Mouse (Mus musculus): Measurements from ENCODE around the gene Gm37419. TPM values are rescaled to one million over a fixed set of nuclear protein-coding genes. Genes with fewer than 3 reads are reported as not detected.

Gene Gm37419
- polyA plus RNA-seq, 1 experiment from 2014 or later, result not detected

DNA sequence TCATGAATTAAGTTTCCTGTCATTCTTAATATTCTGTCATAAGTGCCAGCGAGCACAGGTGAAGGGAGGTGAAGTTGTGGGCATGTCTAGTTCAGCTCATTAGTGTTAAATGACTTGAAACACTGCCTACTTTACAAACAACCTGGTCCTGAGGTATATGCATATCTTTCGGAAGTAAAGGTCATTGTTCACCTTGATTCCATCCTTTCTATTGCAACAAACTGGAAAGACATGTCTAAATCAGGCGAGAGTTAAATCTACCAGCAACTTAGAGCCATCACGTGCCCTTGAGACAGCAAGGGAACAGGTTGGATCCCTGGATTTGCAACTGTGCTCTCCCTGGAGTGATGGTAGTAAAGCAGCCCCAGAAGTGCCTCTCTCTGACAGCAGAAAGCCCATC, 34.3 kb downstream of the Gm37419 start:
- H3K4me1 ChIP-seq (ENCODE audit: control insufficient read depth, insufficient read depth, low read length), result no peaks in the 10 kb centered on the region
- ATAC-seq (replicated peaks; ENCODE audit: insufficient number of reproducible peaks, low FRiP score, low TSS enrichment), result no peak
- no peak overlapping the region for H3K4me3 ChIP-seq (ENCODE audit: low read depth, low read length)
- no peaks in the 10 kb centered on the region for H3K36me3 ChIP-seq (ENCODE audit: control insufficient read depth, insufficient read depth, low read length)
- H3K4me2 ChIP-seq, result no peak overlapping the region
- H3K9me3 ChIP-seq (replicated peaks; ENCODE audit: control insufficient read depth, low read length), result no peaks in the 10 kb centered on the region
- H3K27ac ChIP-seq (ENCODE audit: low read depth, low read length), result no peak overlapping the region
- no peaks in the 10 kb centered on the region for H3K27me3 ChIP-seq (ENCODE audit: control insufficient read depth, insufficient read depth, low read length)
- no peak overlapping the region for H3K9ac ChIP-seq (ENCODE audit: low read depth, low read length)
- WGBS (ENCODE audit: insufficient replicate concordance), result 87% methylated on average over 4 of the region's 4 CpGs

DNA sequence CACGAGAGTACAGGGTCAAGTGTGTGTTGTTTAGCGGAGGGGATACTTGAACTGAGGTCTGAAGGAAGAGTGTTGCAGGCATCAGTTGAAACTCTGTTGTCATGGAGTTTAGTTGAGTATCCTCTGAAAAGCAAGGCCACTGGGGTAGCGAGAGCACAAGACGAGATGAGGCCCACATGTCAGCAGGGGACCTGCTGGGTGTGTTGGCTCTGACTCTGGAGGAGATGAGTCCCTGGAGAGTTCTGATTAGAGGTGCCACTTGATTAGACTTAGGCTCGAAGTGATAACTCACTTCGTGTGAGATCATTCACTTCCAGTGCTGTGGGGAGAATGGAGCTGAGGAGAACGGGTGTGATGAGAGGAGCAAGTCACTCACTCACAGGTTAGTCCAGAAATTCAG, 37.2 kb downstream of the Gm37419 start:
- Histone ChIP-seq H3K4me1 (ENCODE audit: control insufficient read depth, insufficient read depth, low read length) (no peaks in the 10 kb centered on the region), H3K36me3 (ENCODE audit: control insufficient read depth, insufficient read depth, low read length) (no peaks in the 10 kb centered on the region), H3K27me3 (ENCODE audit: control insufficient read depth, insufficient read depth, low read length) (no peaks in the 10 kb centered on the region), H3K4me3 (ENCODE audit: low read depth, low read length) (no peak overlapping the region), H3K4me2 (no peak overlapping the region), H3K9ac (ENCODE audit: low read depth, low read length) (no peak overlapping the region), H3K27ac (ENCODE audit: low read depth, low read length) (no peak overlapping the region), H3K9me3 (replicated peaks; ENCODE audit: control insufficient read depth, low read length) (no peaks in the 10 kb centered on the region)
- 35% methylated on average over 7 of the region's 7 CpGs for WGBS (ENCODE audit: insufficient replicate concordance)
- no peak for ATAC-seq (replicated peaks; ENCODE audit: insufficient number of reproducible peaks, low FRiP score, low TSS enrichment)

DNA sequence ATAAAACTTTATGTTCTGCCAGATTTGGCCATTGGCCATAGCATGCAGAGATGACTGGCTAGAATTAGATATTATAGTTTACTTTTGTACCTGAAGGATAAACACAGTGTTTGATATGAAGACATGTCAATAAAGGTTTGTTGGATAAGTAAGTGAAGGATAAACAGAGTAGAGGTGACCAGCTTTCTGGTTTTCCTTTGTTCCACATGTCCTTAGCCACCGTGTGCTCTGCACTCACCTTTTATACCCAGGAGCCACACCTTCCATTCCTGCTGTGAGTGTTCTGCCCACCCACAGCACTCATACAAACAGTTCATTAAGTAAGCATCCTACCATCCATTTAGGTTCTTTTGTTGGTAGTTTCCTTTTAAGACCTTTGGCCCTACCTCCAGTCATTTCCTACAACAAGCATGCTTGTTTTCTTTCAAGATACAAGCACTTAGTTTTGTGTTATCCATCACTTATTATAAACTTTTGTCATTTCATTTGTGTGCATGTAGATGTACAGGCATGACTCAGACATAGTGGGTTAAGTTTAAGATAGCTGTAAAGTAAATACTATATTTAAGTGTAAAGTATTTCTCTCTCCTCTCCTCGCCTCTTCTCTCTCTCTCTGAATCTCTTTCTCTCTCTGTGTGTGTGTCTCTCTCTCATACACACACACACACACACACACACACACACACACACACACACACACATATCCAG, 41.8 kb downstream of the Gm37419 start:
- WGBS (ENCODE audit: insufficient replicate concordance), result 76% methylated on average over 2 of the region's 2 CpGs
- no peak overlapping the region for H3K4me3 ChIP-seq (ENCODE audit: low read depth, low read length)
- no peaks in the 10 kb centered on the region for H3K36me3 ChIP-seq (ENCODE audit: control insufficient read depth, insufficient read depth, low read length)
- H3K9ac ChIP-seq (ENCODE audit: low read depth, low read length), result no peak overlapping the region
- no peak overlapping the region for H3K4me2 ChIP-seq
- no peaks in the 10 kb centered on the region for H3K27me3 ChIP-seq (ENCODE audit: control insufficient read depth, insufficient read depth, low read length)
- no peak overlapping the region for H3K27ac ChIP-seq (ENCODE audit: low read depth, low read length)
- no peaks in the 10 kb centered on the region for H3K9me3 ChIP-seq (replicated peaks; ENCODE audit: control insufficient read depth, low read length)
- ATAC-seq (replicated peaks; ENCODE audit: insufficient number of reproducible peaks, low FRiP score, low TSS enrichment), result no peak
- H3K4me1 ChIP-seq (ENCODE audit: control insufficient read depth, insufficient read depth, low read length), result no peaks in the 10 kb centered on the region

DNA sequence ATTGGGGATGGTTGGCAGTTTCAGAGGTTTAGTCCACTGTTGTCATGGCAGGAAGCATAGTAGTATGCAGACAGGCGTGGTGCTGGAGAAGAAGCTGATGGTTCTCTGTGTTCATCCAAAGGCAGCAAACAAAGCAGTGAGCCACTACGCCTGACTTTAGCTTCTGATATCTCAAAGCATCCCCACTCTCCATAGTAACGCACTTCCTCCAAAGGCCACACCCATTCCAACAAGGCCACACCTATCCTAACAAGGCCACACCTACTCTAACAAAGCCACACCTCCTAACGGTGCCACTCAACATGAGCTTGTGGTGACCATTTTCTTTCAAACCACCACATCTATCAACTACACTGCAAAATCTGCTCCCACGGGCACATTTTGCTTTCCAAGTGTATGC, 45.0 kb downstream of the Gm37419 start:
- Histone ChIP-seq H3K27ac (ENCODE audit: low read depth, low read length) (no peak overlapping the region), H3K27me3 (ENCODE audit: control insufficient read depth, insufficient read depth, low read length) (no peaks in the 10 kb centered on the region), H3K4me2 (no peak overlapping the region), H3K36me3 (ENCODE audit: control insufficient read depth, insufficient read depth, low read length) (no peaks in the 10 kb centered on the region), H3K9me3 (replicated peaks; ENCODE audit: control insufficient read depth, low read length) (no peaks in the 10 kb centered on the region), H3K9ac (ENCODE audit: low read depth, low read length) (no peak overlapping the region), H3K4me3 (ENCODE audit: low read depth, low read length) (no peak overlapping the region), H3K4me1 (ENCODE audit: control insufficient read depth, insufficient read depth, low read length) (no peaks in the 10 kb centered on the region)
- ATAC-seq (replicated peaks; ENCODE audit: insufficient number of reproducible peaks, low FRiP score, low TSS enrichment), result no peak
- WGBS (ENCODE audit: insufficient replicate concordance), result 89% methylated on average over 5 of the region's 5 CpGs

DNA sequence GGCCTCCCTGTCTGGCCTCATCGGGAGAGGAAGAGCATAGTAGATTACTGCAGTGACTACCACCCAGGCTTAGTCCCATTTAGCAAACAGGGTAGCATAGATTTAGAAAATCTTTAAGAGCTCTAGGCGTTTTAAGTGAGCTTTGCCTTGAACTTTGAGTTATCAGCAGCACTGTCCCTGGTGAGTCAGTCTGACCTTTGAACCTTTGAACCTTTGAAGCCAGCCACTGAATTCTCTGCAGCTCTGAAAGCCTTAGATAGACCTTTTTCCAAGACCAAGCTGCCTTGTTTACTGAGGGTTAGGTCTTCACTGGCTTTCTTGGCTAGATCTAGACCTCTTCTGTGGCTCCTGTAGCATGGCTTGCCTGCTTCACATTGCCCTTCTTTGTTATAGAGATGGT, 46.2 kb downstream of the Gm37419 start:
- Histone ChIP-seq H3K4me3 (ENCODE audit: low read depth, low read length) (no peak overlapping the region), H3K4me1 (ENCODE audit: control insufficient read depth, insufficient read depth, low read length) (no peaks in the 10 kb centered on the region), H3K9me3 (replicated peaks; ENCODE audit: control insufficient read depth, low read length) (no peaks in the 10 kb centered on the region), H3K27me3 (ENCODE audit: control insufficient read depth, insufficient read depth, low read length) (no peaks in the 10 kb centered on the region), H3K27ac (ENCODE audit: low read depth, low read length) (no peak overlapping the region), H3K9ac (ENCODE audit: low read depth, low read length) (no peak overlapping the region), H3K36me3 (ENCODE audit: control insufficient read depth, insufficient read depth, low read length) (no peaks in the 10 kb centered on the region), H3K4me2 (no peak overlapping the region)
- no peak for ATAC-seq (replicated peaks; ENCODE audit: insufficient number of reproducible peaks, low FRiP score, low TSS enrichment)
- 44% methylated on average over 2 of the region's 2 CpGs for WGBS (ENCODE audit: insufficient replicate concordance)

DNA sequence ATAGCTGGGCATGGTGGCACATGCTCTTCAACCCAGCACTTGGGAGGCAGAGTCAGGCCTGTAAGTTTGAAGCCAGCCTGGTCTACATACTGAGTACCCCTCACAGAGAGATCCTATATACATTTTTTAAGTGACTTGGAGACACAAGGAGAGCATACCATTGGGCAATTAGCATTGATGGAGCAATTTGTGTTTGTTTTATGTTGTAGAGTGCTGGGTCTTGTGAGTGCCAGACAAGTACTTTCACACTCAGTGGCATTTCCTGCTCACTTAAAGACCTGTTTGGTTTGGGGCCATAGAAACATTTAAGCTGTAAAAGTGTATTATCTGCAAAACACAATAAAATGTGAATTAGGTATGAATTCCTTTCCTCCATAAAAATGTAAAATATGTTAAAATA, 47.5 kb downstream of the Gm37419 start:
- no peaks in the 10 kb centered on the region for H3K36me3 ChIP-seq (ENCODE audit: control insufficient read depth, insufficient read depth, low read length)
- H3K27ac ChIP-seq (ENCODE audit: low read depth, low read length), result no peak overlapping the region
- no peak overlapping the region for H3K9ac ChIP-seq (ENCODE audit: low read depth, low read length)
- H3K4me2 ChIP-seq, result no peak overlapping the region
- H3K9me3 ChIP-seq (replicated peaks; ENCODE audit: control insufficient read depth, low read length), result no peaks in the 10 kb centered on the region
- no peak overlapping the region for H3K4me3 ChIP-seq (ENCODE audit: low read depth, low read length)
- H3K27me3 ChIP-seq (ENCODE audit: control insufficient read depth, insufficient read depth, low read length), result no peaks in the 10 kb centered on the region
- no peaks in the 10 kb centered on the region for H3K4me1 ChIP-seq (ENCODE audit: control insufficient read depth, insufficient read depth, low read length)
- ATAC-seq (replicated peaks; ENCODE audit: insufficient number of reproducible peaks, low FRiP score, low TSS enrichment), result no peak

DNA sequence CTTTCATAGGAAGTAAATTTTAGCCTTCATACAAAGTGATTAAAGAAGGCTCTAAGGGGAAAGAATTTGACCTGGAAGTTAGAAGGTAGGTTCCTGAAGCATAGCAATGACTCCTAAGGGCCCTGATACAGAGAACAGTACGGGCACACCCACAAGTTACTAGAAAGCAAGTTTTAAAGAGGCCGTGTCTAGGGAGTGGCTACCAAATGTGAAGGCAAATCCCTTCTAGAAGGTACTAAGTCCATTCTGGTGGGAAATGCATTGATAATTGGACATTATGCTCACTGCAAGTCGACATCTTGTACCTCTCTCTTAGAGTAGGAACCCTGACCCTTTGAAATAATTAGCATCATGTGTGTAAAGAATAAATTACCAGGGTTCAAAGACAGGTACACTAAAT, 48.1 kb downstream of the Gm37419 start:
- H3K9me3 ChIP-seq (replicated peaks; ENCODE audit: control insufficient read depth, low read length), result no peaks in the 10 kb centered on the region
- no peak overlapping the region for H3K4me3 ChIP-seq (ENCODE audit: low read depth, low read length)
- H3K4me2 ChIP-seq, result no peak overlapping the region
- no peaks in the 10 kb centered on the region for H3K27me3 ChIP-seq (ENCODE audit: control insufficient read depth, insufficient read depth, low read length)
- no peak for ATAC-seq (replicated peaks; ENCODE audit: insufficient number of reproducible peaks, low FRiP score, low TSS enrichment)
- WGBS (ENCODE audit: insufficient replicate concordance), result 90% methylated on average over 3 of the region's 3 CpGs
- no peaks in the 10 kb centered on the region for H3K4me1 ChIP-seq (ENCODE audit: control insufficient read depth, insufficient read depth, low read length)
- H3K9ac ChIP-seq (ENCODE audit: low read depth, low read length), result no peak overlapping the region
- H3K36me3 ChIP-seq (ENCODE audit: control insufficient read depth, insufficient read depth, low read length), result no peaks in the 10 kb centered on the region
- no peak overlapping the region for H3K27ac ChIP-seq (ENCODE audit: low read depth, low read length)

Other genes with a start within 250 kb of the Gm37419 start
- 1.3 and 1.5 TPM in 2 replicates for gene Sst, start 97.5 kb upstream of the Gm37419 start, polyA plus RNA-seq (2014; fragmentation: Nextera tagmentation; extraction: Ambion mirVana)
- not detected in 2 replicates for gene Rtp2, start 56.1 kb upstream of the Gm37419 start, polyA plus RNA-seq (2014; fragmentation: Nextera tagmentation; extraction: Ambion mirVana)
- gene Bcl6, start 370 bp downstream of the Gm37419 start, polyA plus RNA-seq (2014; fragmentation: Nextera tagmentation; extraction: Ambion mirVana), result 0.27 and 0.40 TPM in 2 replicates